Mouse (Mus musculus) megakaryocyte, embryonic 14.5 days (primary cell): Measurements from ENCODE around the gene Rwdd2a.

Experiments
- FLI1 ChIP-seq: IDR thresholded peaks from 2 replicates; pipeline ENCODE4 v1.6.1; 2012; ENCODE audit warnings: low read length, inconsistent platforms, mixed read lengths
- GATA1 ChIP-seq: IDR thresholded peaks from 3 replicates; pipeline ENCODE4 v1.6.1; 2012; ENCODE audit warnings: mixed read lengths, low read length, inconsistent platforms, borderline replicate concordance

- TF ChIP-seq GATA1 (no peak), FLI1 (no peak)
Observed at GRCm38 (mm10) chr9:86571540-86572135, at the start of gene Rwdd2a, which contains the start of gene Pgm3.
